Mouse (Mus musculus) liver, embryonic 11.5 days (tissue): ENCODE results near the gene Ins2. TPM values are rescaled to one million over a fixed set of nuclear protein-coding genes. Genes with fewer than 3 reads are reported as not detected.

Experiments used
- ATAC-seq: fragments of 200-750 bp; cut with Nextera tagmentation; replicated peaks from 2 replicates; pipeline ENCODE4 v1.8.0; 2017; ENCODE audit warnings: moderate number of reproducible peaks, mild to moderate bottlenecking, moderate TSS enrichment, moderate library complexity; ENCODE audit not compliant: low FRiP score
- DNase-seq: peaks from one replicate; pipeline ENCODE4 v3.0.0-alpha.2; 2017; ENCODE audit warnings: low spot score
- H3K27ac ChIP-seq: fragments of 300-500 bp; sonication (generic); 2 replicates; pipeline ENCODE4 v1.5.1; 2014; ENCODE audit warnings: mild to moderate bottlenecking, low read depth, low read length, control low read depth
- H3K27me3 ChIP-seq: fragments of 300-500 bp; sonication (generic); replicated peaks from 2 replicates; pipeline ENCODE4 v1.6.1; 2014; ENCODE audit warnings: low read length, mixed read lengths; ENCODE audit not compliant: control insufficient read depth, insufficient read depth
- H3K36me3 ChIP-seq: fragments of 300-500 bp; sonication (generic); 2 replicates; pipeline ENCODE4 v1.6.1; 2014; ENCODE audit warnings: mild to moderate bottlenecking, low read length, moderate library complexity, mixed read lengths; ENCODE audit not compliant: control insufficient read depth, insufficient read depth
- H3K4me1 ChIP-seq: fragments of 300-500 bp; sonication (generic); replicated peaks from 2 replicates; pipeline ENCODE4 v1.6.1; 2014; ENCODE audit warnings: low read length, mixed read lengths; ENCODE audit not compliant: control insufficient read depth, insufficient read depth
- H3K4me2 ChIP-seq: fragments of 300-500 bp; sonication (generic); 2 replicates; pipeline ENCODE4 v1.6.1; 2014; ENCODE audit warnings: mild to moderate bottlenecking, control low read depth, moderate library complexity
- H3K4me3 ChIP-seq: fragments of 300-500 bp; sonication (generic); 2 replicates; pipeline ENCODE4 v1.5.1; 2014; ENCODE audit warnings: low read depth, low read length, control low read depth
- H3K9ac ChIP-seq: fragments of 300-500 bp; sonication (generic); 2 replicates; pipeline ENCODE4 v1.6.1; 2014; ENCODE audit warnings: low read depth, low read length, control low read depth
- H3K9me3 ChIP-seq: fragments of 300-500 bp; sonication (generic); 2 replicates; pipeline ENCODE4 v1.6.1; 2016; ENCODE audit warnings: low read length, inconsistent platforms, mixed read lengths; ENCODE audit not compliant: control insufficient read depth
- WGBS: fragments of 180-500 bp; shearing (Covaris S2); extraction: QIAGEN DNeasy Blood & Tissue Kit; methylation state at CpG from one replicate; pipeline ENCODE4 v1.1.7; 2014; 5-methylcytosine and 5-hydroxymethylcytosine counted together
- polyA plus RNA-seq: library from polyadenylated mRNA; unstranded; fragments of >200 nt; fragmentation: Nextera tagmentation; extraction: Ambion mirVana; gene quantifications from 2 replicates; pipeline ENCODE4 v1.2.1, GENCODE M21; 2014

Ins2 gene
- polyA plus RNA-seq, 1 experiment from 2014 or later, result not detected

DNA sequence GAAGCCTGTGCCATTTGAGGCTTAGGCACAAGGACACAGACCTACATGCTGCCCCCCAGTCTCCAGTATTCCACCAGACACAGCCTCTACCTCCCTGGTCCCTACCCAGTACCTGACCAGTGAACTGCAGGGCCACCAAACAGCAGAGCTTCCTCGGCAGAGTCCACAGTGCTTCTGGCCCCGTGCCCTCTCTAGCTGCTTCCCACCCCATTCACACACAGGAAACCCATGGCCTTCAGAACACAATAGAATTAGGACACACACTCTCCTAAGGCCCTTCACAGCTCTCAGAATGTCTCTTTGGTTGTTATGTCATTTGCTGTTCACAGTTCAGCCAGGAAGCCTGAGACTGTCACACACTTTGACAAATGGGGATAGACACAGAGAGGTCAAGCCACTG is 76.5 kb downstream of the Ins2 start, which contains the start of gene Igf2:
Igf2 (minus strand) TSS at position 158 of the 400 bp plus-strand sequence.
- Histone ChIP-seq H3K27ac (no peak within 1 kb of the TSS), H3K27me3 (peaks cover 53% of the 10 kb centered on the region), H3K4me1 (no peaks in the 10 kb centered on the region), H3K4me3 (no peak within 1 kb of the TSS), H3K36me3 (peaks cover 7% of the 10 kb centered on the region; the same call in 1 of the 2 replicates), H3K9me3 (peaks cover 17% of the 10 kb centered on the region), H3K9ac (no peak within 1 kb of the TSS), H3K4me2 (no peak within 1 kb of the TSS)
- 47% methylated on average over 2 of the region's 2 CpGs for WGBS
- ATAC-seq, result no peak
- no peak for DNase-seq

DNA sequence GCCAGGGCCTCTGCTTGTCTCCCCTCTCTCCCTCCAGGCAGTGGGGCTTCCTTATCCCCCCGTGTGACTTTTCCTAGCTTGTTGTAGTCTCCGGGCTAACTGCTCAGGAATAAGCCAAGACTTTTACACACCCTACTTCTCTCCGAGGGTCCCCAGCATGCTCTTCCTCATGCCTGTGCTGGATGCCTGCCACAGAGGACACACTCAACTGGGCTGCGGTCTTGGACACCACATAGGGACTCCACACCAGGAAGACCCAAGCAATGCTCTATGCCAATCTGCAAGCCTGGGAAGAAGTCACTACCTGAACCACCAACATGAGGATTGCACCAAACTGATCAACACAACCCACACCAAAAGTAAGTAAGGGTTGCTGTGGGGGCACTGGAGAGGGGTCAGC is 77.1 kb downstream of the Ins2 start:
- H3K4me2 ChIP-seq, result no peak overlapping the region
- H3K36me3 ChIP-seq, result peaks cover 7% of the 10 kb centered on the region; the same call in 1 of the 2 replicates
- H3K4me1 ChIP-seq, result no peaks in the 10 kb centered on the region
- no peak overlapping the region for H3K27ac ChIP-seq
- DNase-seq (peak; percentile 30), ATAC-seq (no peak)
- no peak overlapping the region for H3K9ac ChIP-seq
- no peak overlapping the region for H3K4me3 ChIP-seq
- H3K9me3 ChIP-seq, result peaks cover 17% of the 10 kb centered on the region
- WGBS, result 65% methylated on average over 4 of the region's 4 CpGs
- H3K27me3 ChIP-seq, result peaks cover 58% of the 10 kb centered on the region

DNA sequence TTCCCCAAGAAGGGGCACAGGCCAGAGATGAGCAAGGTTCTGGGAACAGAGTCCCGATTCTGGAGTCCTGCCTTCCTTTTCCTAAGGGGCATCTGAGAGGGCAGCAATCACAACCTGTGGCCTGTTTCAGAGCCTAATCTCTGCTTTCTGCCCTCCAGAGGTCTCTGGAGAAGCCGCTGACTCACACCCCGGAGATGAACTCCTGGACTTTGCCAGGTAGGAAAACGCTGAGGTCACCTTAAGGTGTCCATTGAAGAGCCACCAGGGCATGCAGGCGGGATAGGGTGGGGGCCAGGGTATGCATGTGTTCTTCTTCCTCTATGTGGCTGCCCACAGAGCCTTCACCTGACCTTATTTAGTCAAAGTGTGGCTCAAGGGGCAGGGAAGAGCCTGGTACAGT is 77.8 kb downstream of the Ins2 start:
- no peak for ATAC-seq
- H3K9ac ChIP-seq, result no peak overlapping the region
- 49% methylated on average over 5 of the region's 5 CpGs for WGBS

DNA sequence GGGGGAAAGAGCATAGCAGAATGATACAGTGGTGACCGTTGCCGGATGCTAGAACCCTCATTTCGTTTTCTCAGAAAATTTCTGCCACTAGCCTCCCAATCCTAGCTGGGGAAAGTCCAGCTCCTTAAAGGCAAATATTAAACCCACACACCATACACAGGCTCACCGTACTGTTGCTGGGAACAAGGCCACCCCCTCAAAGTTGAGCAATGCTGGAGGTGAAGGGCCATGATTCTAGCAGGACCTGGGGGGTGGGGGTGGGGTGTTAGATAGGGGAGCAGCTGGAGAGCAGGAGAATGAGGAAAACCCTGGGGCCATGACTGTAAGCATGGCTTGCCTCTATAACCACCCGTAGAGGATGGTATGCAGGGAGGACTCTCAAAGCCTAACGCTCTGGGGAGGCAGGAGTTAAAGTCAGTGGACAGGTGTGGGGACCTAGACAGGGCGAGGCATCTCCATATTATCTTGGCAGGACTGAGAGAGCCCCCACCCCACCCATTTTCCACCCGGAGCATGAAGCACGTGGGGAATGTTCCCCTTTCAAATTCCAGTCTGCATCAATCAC is 78.6 kb downstream of the Ins2 start:
- Histone ChIP-seq H3K4me2 (peak overlapping the region; percentile 63), H3K9ac (peak overlapping the region; percentile 71; the same call in 1 of the 2 replicates), H3K9me3 (peaks cover 8% of the 10 kb centered on the region), H3K27ac (peak overlapping the region; percentile 84), H3K36me3 (peaks cover 5% of the 10 kb centered on the region; the same call in 1 of the 2 replicates), H3K4me1 (no peaks in the 10 kb centered on the region; the same call in 1 of the 2 replicates), H3K27me3 (peaks cover 74% of the 10 kb centered on the region), H3K4me3 (peak overlapping the region; percentile 43)
- ATAC-seq (0 out of 2 replicates have a peak, but pooled peaks have one; percentile 13), DNase-seq (no peak)
- WGBS, result 10% methylated on average over 9 of the region's 9 CpGs

More for the DNA sequence above, 77.8 kb downstream of the Ins2 start:
- Histone ChIP-seq H3K4me2 (no peak overlapping the region), H3K36me3 (peaks cover 7% of the 10 kb centered on the region; the same call in 1 of the 2 replicates), H3K4me1 (no peaks in the 10 kb centered on the region), H3K4me3 (no peak overlapping the region), H3K27ac (no peak overlapping the region), H3K27me3 (peaks cover 66% of the 10 kb centered on the region), H3K9me3 (peaks cover 16% of the 10 kb centered on the region)
- no peak for DNase-seq

DNA sequence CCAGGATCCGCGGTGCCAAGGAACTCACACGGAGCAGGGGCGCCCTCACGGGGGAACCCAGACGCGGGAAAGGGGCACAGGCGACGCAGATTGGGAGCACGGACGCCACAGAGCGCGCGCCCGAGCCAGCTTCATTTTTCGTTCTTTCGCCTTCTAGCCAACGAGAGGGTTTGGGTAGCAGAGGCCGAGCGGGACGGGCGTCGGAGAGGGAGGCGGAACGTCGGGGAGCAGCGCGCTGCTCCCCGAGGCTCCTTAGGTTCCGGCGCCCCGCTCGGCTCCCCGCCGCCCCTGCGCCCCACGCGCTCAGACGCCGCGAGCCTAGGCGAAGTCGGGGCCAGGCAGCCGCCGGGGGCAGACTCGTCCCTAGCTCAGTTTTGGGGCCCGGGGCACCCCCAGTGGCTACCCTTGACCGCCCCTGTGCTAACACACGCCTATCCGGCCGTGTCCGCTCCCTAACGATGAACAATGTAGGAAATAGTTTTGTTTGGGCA is 79.2 kb downstream of the Ins2 start:
- Histone ChIP-seq H3K36me3 (peaks cover 5% of the 10 kb centered on the region; the same call in 1 of the 2 replicates), H3K9me3 (peaks cover 3% of the 10 kb centered on the region; the same call in 1 of the 2 replicates), H3K27ac (peak overlapping the region; percentile 84), H3K4me2 (peak overlapping the region; percentile 63), H3K4me3 (peak overlapping the region; percentile 43), H3K4me1 (peaks cover 4% of the 10 kb centered on the region; the same call in 1 of the 2 replicates), H3K27me3 (peaks cover 80% of the 10 kb centered on the region), H3K9ac (peak overlapping the region; percentile 71)
- 3% methylated on average over 53 of the region's 53 CpGs for WGBS
- DNase-seq (no peak), ATAC-seq (no peak)

DNA sequence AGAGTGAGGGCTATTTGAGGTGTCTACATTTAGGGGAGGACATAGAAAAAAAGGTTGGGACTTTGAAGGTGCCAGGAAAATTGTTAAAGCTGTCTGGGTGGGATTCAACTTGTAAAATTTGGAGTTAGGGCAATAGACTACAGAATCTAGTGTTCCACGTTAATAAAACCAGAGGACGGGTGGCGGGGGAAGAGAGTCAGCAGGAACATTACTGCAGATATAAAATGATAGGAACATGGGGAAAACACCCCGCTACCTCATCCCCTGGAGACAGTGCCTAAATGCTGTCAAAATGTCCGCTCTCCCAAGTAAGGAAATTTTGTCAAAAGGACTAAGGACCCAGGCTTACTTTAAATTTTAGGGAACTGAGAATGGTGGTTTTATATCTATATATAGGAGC is 80.0 kb downstream of the Ins2 start:
- H3K4me3 ChIP-seq, result peak overlapping the region; percentile 43
- peaks cover 4% of the 10 kb centered on the region; the same call in 1 of the 2 replicates for H3K4me1 ChIP-seq
- DNase-seq, result no peak
- no peak for ATAC-seq
- H3K4me2 ChIP-seq, result peak overlapping the region; percentile 63
- WGBS, result 15% methylated on average over 5 of the region's 5 CpGs
- H3K27me3 ChIP-seq, result peaks cover 88% of the 10 kb centered on the region
- H3K27ac ChIP-seq, result peak overlapping the region; percentile 15; the same call in 1 of the 2 replicates
- H3K9ac ChIP-seq, result peak overlapping the region; percentile 46; the same call in 1 of the 2 replicates
- peaks cover 5% of the 10 kb centered on the region; the same call in 1 of the 2 replicates for H3K36me3 ChIP-seq
- H3K9me3 ChIP-seq, result no peaks in the 10 kb centered on the region

DNA sequence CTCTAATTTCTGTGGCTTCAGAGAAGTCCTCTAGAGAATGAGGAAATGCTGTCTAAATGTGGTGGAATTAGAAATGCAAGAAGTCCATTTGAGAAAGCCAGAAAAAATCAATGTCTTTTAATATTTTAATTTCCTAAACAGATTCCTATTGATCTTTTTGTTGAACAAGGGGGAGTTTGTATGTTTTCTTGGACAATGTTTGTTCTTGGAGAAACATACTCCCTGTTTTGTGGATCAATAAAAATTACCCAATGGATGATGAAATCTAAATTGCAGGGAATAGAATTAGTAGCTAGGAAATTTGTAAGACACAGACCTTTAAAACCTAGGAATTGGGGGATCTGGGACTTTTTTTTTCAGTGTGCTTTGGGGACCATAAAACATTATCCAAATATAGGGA is 81.4 kb downstream of the Ins2 start:
- Histone ChIP-seq H3K36me3 (no peaks in the 10 kb centered on the region; the same call in 1 of the 2 replicates), H3K9me3 (no peaks in the 10 kb centered on the region), H3K27me3 (peaks cover 100% of the 10 kb centered on the region), H3K4me3 (peak overlapping the region; percentile 59), H3K4me1 (peaks cover 4% of the 10 kb centered on the region; the same call in 1 of the 2 replicates), H3K9ac (peak overlapping the region; percentile 76; the same call in 1 of the 2 replicates), H3K27ac (peak overlapping the region; percentile 90; the same call in 1 of the 2 replicates), H3K4me2 (peak overlapping the region; percentile 63)
- DNase-seq (no peak), ATAC-seq (no peak)

DNA sequence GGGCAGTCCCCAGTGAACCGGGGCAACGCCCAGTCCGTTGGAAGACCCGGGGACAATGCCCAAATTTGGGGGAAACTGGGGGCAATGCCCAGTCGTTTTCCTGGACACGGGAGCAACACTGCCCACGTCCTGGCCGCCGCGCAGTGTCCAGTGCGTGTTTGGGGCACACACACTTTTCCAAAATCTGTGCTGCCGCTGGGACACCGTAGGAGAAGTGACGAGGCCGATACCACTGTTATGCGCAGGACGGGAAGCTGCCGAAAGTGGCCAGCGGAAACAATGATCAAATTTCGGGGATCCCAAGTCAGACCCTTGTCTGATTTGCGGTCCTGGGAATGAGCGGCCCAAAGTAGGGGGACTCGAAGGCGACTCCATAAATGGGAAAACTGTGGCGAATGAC is 82.1 kb downstream of the Ins2 start:
- H3K4me3 ChIP-seq, result peak overlapping the region; percentile 59
- 2% methylated on average over 25 of the region's 25 CpGs for WGBS

More for the DNA sequence above, 82.1 kb downstream of the Ins2 start:
- no peaks in the 10 kb centered on the region for H3K9me3 ChIP-seq
- peaks cover 100% of the 10 kb centered on the region for H3K27me3 ChIP-seq
- H3K4me2 ChIP-seq, result peak overlapping the region; percentile 63
- peak overlapping the region; percentile 90 for H3K27ac ChIP-seq
- peaks cover 4% of the 10 kb centered on the region; the same call in 1 of the 2 replicates for H3K4me1 ChIP-seq
- ATAC-seq, result no peak
- DNase-seq, result no peak
- H3K9ac ChIP-seq, result peak overlapping the region; percentile 76
- H3K36me3 ChIP-seq, result no peaks in the 10 kb centered on the region
